Mouse (Mus musculus) cerebellum, adult 9-10 months (tissue): ENCODE measurements around the gene Rnf24.

Experiments
- DNase-seq: peaks from one replicate; pipeline ENCODE4 v3.0.0; 2022

The Rnf24 gene

GRCm38 (mm10) chr2:131352747-131353563, at the start of gene Rnf24:
TSS of gene Rnf24 (minus strand) at chr2:131352892.
- DNase-seq, result peak; percentile 99

GRCm38 (mm10) chr2:131401794-131402495, 49.3 kb upstream of the Rnf24 start:
- no peak for DNase-seq

GRCm38 (mm10) chr2:131400846-131401245, 48.2 kb upstream of the Rnf24 start:
- DNase-seq, result no peak

- DNase-seq, result no peak
Observed at GRCm38 (mm10) chr2:131397323-131397848, 44.7 kb upstream of the Rnf24 start.

GRCm38 (mm10) chr2:131386350-131386962, 33.8 kb upstream of the Rnf24 start:
- DNase-seq, result no peak

- DNase-seq, result no peak
Observed at GRCm38 (mm10) chr2:131385176-131385575, 32.5 kb upstream of the Rnf24 start.

GRCm38 (mm10) chr2:131379541-131379940, 26.8 kb upstream of the Rnf24 start:
- DNase-seq, result no peak

- DNase-seq, result no peak
Observed at GRCm38 (mm10) chr2:131378872-131379271, 26.2 kb upstream of the Rnf24 start.

GRCm38 (mm10) chr2:131377055-131377454, 24.4 kb upstream of the Rnf24 start:
- DNase-seq, result no peak

GRCm38 (mm10) chr2:131373656-131374055, 21.0 kb upstream of the Rnf24 start:
- no peak for DNase-seq

- no peak for DNase-seq
Observed at GRCm38 (mm10) chr2:131372276-131372877, 19.7 kb upstream of the Rnf24 start.

- no peak for DNase-seq
Observed at GRCm38 (mm10) chr2:131371811-131372210, 19.1 kb upstream of the Rnf24 start.

- DNase-seq, result no peak
Observed at GRCm38 (mm10) chr2:131370828-131371227, 18.1 kb upstream of the Rnf24 start.

GRCm38 (mm10) chr2:131364689-131365088, 12.0 kb upstream of the Rnf24 start:
- no peak for DNase-seq

- no peak for DNase-seq
Observed at GRCm38 (mm10) chr2:131358481-131358880, 5.8 kb upstream of the Rnf24 start.

GRCm38 (mm10) chr2:131354049-131354448, 1.4 kb upstream of the Rnf24 start:
- DNase-seq, result no peak

- DNase-seq, result no peak
Observed at GRCm38 (mm10) chr2:131353564-131353915, 848 bp upstream of the Rnf24 start.

GRCm38 (mm10) chr2:131351968-131352746, 535 bp downstream of the Rnf24 start:
- DNase-seq, result peak; percentile 54

- peak; percentile 26 for DNase-seq
Observed at GRCm38 (mm10) chr2:131351471-131351870, 1.2 kb downstream of the Rnf24 start.

- DNase-seq, result no peak
Observed at GRCm38 (mm10) chr2:131350301-131350700, 2.4 kb downstream of the Rnf24 start.

GRCm38 (mm10) chr2:131345556-131345955, 7.1 kb downstream of the Rnf24 start:
- DNase-seq, result no peak

GRCm38 (mm10) chr2:131344449-131344848, 8.2 kb downstream of the Rnf24 start:
- DNase-seq, result peak; percentile 82
